Mouse (Mus musculus) monocyte, adult 5-6 weeks (primary cell): ENCODE measurements around the gene Tnfrsf1a. TPM values are rescaled to one million over a fixed set of nuclear protein-coding genes. Genes with fewer than 3 reads are reported as not detected.

ENCODE experiments used
- total RNA-seq: library from RNA; stranded (forward); fragments of 200-1000, 200-491, 200-594 nt; gene quantifications from 3 replicates; pipeline ENCODE4 v1.2.3, GENCODE M21; 2017

The Tnfrsf1a gene
- total RNA-seq, 1 experiment from 2014 or later = 101 TPM

Other genes with a start within 250 kb of the Tnfrsf1a start
- gene Nop2, start 217.5 kb upstream of the Tnfrsf1a start, total RNA-seq = 15.9 to 23.8 TPM (median 23.2 TPM) in 3 replicates
- gene Iffo1, start 204.1 kb upstream of the Tnfrsf1a start, total RNA-seq = 15.5 to 29.7 TPM (median 16.2 TPM) in 3 replicates
- gene Gapdh, start 182.9 kb upstream of the Tnfrsf1a start, total RNA-seq = 353 to 432 TPM (median 359 TPM) in 3 replicates
- gene Ncapd2, start 157.7 kb upstream of the Tnfrsf1a start, total RNA-seq = 17.6 to 79.8 TPM (median 33.5 TPM) in 3 replicates
- gene Mrpl51, start 157.6 kb upstream of the Tnfrsf1a start, total RNA-seq = 20.1 to 33.9 TPM (median 25.9 TPM) in 3 replicates
- gene Vamp1, start 133.8 kb upstream of the Tnfrsf1a start, total RNA-seq = 12.8 to 29.3 TPM (median 15.5 TPM) in 3 replicates
- 32.5 to 50.2 TPM (median 35.0 TPM) in 3 replicates for gene Tapbpl, start 117.5 kb upstream of the Tnfrsf1a start, total RNA-seq
- 9.1 to 38.2 TPM (median 26.6 TPM) in 3 replicates for gene Cd27, start 112.4 kb upstream of the Tnfrsf1a start, total RNA-seq
- gene Tuba3a, start 63.3 kb upstream of the Tnfrsf1a start, total RNA-seq = 0.78 TPM in 1 of 3 replicates, not detected in the others
- 29.5 to 47.9 TPM (median 41.2 TPM) in 3 replicates for gene Ltbr, start 35.5 kb upstream of the Tnfrsf1a start, total RNA-seq
- gene Scnn1a, start 28.7 kb upstream of the Tnfrsf1a start, total RNA-seq = 3.1 to 6.4 TPM (median 5.9 TPM) in 3 replicates
- gene Plekhg6, start 31.4 kb downstream of the Tnfrsf1a start, total RNA-seq = not detected in 3 replicates
- gene Cd9, start 145.4 kb downstream of the Tnfrsf1a start, total RNA-seq = 490 to 606 TPM (median 578 TPM) in 3 replicates
- gene Vwf, start 197.4 kb downstream of the Tnfrsf1a start, total RNA-seq = 6.4 to 37.1 TPM (median 9.9 TPM) in 3 replicates